Mouse (Mus musculus): ENCODE measurements at regions not wholly inside any gene's neighbourhood (a gene's known extent, or its start where the extent isn't known, plus 50 kb on each side); places are given as distances from the start of the nearest gene placed in this dataset.

DNA sequence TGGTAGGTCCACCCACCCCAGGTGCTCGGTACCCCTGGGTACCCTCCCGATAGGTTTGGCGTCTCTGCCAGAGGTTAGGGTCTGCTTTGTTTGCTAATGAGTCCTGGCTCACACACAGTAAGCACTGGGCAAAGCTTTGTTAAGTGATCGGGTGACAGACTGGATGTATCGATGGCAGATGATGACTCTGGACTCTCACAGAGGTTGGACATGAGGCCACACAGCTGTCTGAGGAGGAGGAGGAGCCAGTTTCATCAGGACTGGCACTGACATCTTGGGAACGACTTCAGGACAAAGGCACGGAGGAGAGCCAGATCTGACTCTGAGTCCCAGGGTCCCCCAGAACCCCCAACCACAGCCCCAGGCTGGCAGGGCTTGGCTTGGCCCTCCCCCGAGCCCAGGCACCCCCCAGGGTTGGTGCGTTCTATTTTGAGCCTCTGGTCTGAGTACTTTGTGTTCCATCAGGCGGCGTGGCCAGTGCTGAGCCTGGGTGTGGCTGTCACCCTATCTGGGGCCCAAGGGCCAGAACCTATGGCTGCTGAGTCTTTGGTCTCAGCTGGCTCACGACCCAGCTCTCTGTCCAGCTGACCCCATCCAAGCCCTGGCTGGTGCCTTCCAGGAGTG, 67.6 kb upstream of the Tmem189 start:
- no peak for DNase-seq (ENCODE audit: low spot score in 2 of 2)

GRCm38 (mm10) chr2:167756721-167757120, 67.1 kb upstream of the Tmem189 start:
- no peak for DNase-seq (ENCODE audit: low spot score in 2 of 2)

DNA sequence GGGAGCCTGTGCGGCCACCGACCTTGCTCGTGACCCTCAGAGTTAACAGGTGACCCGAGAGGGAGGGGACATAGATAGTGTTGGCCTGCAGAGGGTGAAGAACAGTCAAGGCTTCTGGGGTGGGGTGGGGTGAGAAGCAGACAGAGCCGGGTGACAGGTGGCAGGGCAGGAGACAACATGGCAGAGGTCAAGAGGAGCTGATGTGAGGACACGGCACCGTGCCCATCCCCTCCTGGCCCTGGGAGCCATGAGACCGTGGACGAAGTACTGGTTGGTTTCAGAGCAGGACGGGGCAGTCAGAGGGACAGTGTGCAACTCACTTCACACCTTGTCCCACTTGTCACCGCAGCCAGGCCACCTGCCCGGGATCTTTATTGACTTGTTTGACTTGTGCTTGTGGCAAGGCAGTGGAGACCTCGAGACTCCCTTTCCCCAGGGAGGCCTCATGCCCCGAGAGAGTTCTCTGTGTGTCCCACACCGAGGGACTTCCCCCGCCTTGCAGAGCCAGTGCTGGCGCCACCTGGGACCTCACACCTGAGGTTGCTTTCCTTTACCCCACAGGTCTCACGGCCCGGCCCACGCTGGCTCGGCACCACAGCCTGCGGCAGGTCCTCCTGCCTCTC, 65.4 kb upstream of the Tmem189 start:
- DNase-seq (ENCODE audit: low spot score in 2 of 2) = peak in 1 of 2 experiments; percentile 62

DNA sequence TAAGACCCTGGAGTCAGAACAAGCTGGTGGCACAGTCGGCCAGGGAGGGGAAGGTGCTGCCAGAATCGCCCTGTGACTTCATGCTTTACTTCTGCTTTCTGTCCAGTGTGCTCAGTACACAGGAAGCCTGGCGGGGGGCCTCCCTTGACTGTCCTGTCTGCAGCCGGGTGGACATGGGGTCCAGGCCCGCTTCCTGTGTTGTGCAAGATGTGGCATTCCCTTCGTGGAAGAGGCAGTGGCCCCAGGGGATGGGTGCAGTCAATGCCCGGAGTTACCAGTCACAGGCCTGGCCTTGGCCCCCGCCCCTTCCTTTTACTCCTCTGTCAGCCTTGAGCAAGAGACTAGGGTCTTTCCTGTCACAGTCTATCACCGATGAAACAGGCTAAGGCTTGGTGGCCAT, 64.3 kb upstream of the Tmem189 start:
- peak; percentile 72 to 83 for DNase-seq (ENCODE audit: low spot score in 2 of 2)

GRCm38 (mm10) chr2:167752805-167753556, 63.4 kb upstream of the Tmem189 start:
- DNase-seq (ENCODE audit: low spot score in 2 of 2) = no peak

- DNase-seq (ENCODE audit: low spot score in 2 of 2) = no peak
Measured at GRCm38 (mm10) chr2:167751585-167751984, 62.0 kb upstream of the Tmem189 start.

GRCm38 (mm10) chr2:167748297-167748696, 58.7 kb upstream of the Tmem189 start:
- no peak for DNase-seq (ENCODE audit: low spot score in 2 of 2)

GRCm38 (mm10) chr2:167747164-167747843, 57.7 kb upstream of the Tmem189 start:
- peak; percentile 67 to 78 for DNase-seq (ENCODE audit: low spot score in 2 of 2)

DNA sequence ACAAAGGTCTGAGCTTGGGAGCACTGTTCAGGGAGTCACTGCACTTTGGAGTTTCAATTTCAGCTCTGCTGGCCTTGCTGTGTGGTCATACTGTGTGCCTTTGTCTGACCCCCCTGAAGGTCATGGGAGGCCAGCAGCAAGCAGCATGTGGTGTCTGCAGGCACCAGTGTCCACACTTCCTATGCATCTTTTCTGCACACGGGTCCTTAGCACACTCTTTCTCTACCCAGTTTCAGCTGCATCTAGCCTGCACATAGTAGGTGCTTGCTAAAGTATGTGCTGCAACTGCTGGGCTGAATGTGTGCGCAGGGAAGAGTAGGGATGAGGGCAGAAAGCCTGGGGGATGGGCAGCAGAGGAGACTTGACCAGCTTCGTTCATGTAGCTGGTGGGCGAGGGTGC, 56.7 kb upstream of the Tmem189 start:
- DNase-seq (ENCODE audit: low spot score in 2 of 2) = no peak

- DNase-seq (ENCODE audit: low spot score in 2 of 2) = no peak
Measured at GRCm38 (mm10) chr2:167745409-167745808, 55.8 kb upstream of the Tmem189 start.

DNA sequence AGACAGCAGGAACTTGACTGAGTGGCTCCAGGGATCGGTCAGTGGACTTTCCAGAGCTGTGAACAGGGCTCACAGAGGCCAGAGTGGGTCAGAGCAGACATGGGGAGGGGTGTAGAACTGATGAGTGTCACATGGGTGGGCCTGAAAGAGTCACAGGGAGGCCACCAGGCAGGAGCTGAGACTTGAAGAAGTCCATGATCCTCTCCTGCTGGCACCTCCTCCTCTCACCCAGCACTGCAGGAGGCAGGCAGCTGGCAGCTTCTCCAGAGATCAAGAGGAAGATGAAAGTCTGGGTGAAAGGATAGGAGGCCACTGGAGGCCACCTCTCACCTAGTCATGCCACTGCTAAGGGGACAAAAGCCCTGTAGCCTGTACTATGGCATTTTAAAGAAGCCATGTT, 54.5 kb upstream of the Tmem189 start:
- no peak for DNase-seq (ENCODE audit: low spot score in 2 of 2)

GRCm38 (mm10) chr2:167742479-167742878, 52.9 kb upstream of the Tmem189 start:
- DNase-seq (ENCODE audit: low spot score in 2 of 2) = no peak

DNA sequence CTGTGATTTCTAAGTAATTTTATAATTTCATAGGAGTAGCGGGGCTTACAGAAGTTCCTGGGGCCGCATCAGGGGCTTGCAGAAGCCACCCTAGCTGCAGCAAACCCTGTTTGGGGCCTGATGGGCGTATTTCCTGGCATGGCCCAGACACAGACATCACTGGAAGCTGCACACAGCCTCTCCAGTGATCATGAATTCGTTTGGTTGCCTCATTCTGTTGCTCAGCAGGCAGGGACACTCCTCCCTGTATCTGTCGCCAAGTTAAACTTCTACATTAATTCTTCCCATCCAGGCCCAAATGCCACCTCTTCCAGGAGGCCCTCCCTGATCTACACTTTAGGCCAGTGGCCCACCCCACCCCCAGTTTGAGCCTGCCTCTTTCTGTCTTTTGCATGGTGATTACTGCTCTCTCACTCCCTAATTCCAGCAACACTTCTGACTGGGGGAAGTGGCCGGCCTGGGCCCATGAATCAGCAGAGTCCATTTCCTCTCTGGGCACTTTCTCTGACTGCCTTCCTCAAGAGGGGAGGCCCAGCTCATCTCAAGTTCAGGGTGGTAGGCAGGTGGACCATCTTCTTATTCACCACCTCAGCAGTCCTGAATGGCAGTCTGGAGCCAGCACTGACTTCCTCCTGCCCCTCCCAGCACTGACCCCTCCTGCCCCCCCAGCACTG, 51.0 kb upstream of the Tmem189 start:
- peak in 1 of 2 experiments; percentile 32 for DNase-seq (ENCODE audit: low spot score in 2 of 2)
